Mouse (Mus musculus): Measurements from ENCODE around the gene Rack1.

The Rack1 gene

GRCm38 (mm10) chr11:48793184-48793583 is 6.9 kb upstream of the Rack1 start:
- in situ Hi-C loops (cut with MboI; ENCODE audit: low sequenced_read_pairs) = loop anchor here (5.0 kb wide), 1 partner anchor 59 kb away; no protein-coding TSS in a partner anchor

- in situ Hi-C loops (cut with MboI; ENCODE audit: low sequenced_read_pairs) = no loop called here
These were observed 4.9 kb upstream of the Rack1 start for GRCm38 (mm10) chr11:48795221-48795620.

GRCm38 (mm10) chr11:48796290-48796689 is 3.8 kb upstream of the Rack1 start:
- in situ Hi-C loops (cut with MboI; ENCODE audit: low sequenced_read_pairs) = no loop called here

GRCm38 (mm10) chr11:48797287-48797686 is 2.8 kb upstream of the Rack1 start:
- in situ Hi-C loops (cut with MboI; ENCODE audit: low sequenced_read_pairs) = no loop called here

- in situ Hi-C loops (cut with MboI; ENCODE audit: low sequenced_read_pairs) = no loop called here
These were observed 1.8 kb upstream of the Rack1 start for GRCm38 (mm10) chr11:48798308-48798707.

- in situ Hi-C loops (cut with MboI; ENCODE audit: low sequenced_read_pairs) = no loop called here
These were observed 880 bp upstream of the Rack1 start for GRCm38 (mm10) chr11:48798984-48799920.

- in situ Hi-C loops (cut with MboI; ENCODE audit: low sequenced_read_pairs) = no loop called here
These were observed 2.0 kb downstream of the Rack1 start for GRCm38 (mm10) chr11:48801831-48802772.

GRCm38 (mm10) chr11:48803988-48804387 is 3.9 kb downstream of the Rack1 start:
- in situ Hi-C loops (cut with MboI; ENCODE audit: low sequenced_read_pairs) = no loop called here

- in situ Hi-C loops (cut with MboI; ENCODE audit: low sequenced_read_pairs) = no loop called here
These were observed 4.8 kb downstream of the Rack1 start for GRCm38 (mm10) chr11:48804922-48805321.

GRCm38 (mm10) chr11:48806856-48807562 is 6.9 kb downstream of the Rack1 start:
- in situ Hi-C loops (cut with MboI; ENCODE audit: low sequenced_read_pairs) = no loop called here

GRCm38 (mm10) chr11:48807563-48808303 is 7.6 kb downstream of the Rack1 start:
- in situ Hi-C loops (cut with MboI; ENCODE audit: low sequenced_read_pairs) = no loop called here

- in situ Hi-C loops (cut with MboI; ENCODE audit: low sequenced_read_pairs) = no loop called here
These were observed 8.1 kb downstream of the Rack1 start for GRCm38 (mm10) chr11:48808304-48808646.

- in situ Hi-C loops (cut with MboI; ENCODE audit: low sequenced_read_pairs) = no loop called here
These were observed 8.8 kb downstream of the Rack1 start for GRCm38 (mm10) chr11:48808737-48809433.

- in situ Hi-C loops (cut with MboI; ENCODE audit: low sequenced_read_pairs) = no loop called here
These were observed 9.3 kb downstream of the Rack1 start for GRCm38 (mm10) chr11:48809434-48809830.

- in situ Hi-C loops (cut with MboI; ENCODE audit: low sequenced_read_pairs) = no loop called here
These were observed 10.0 kb downstream of the Rack1 start for GRCm38 (mm10) chr11:48810142-48810541.

GRCm38 (mm10) chr11:48813782-48814181 is 13.7 kb downstream of the Rack1 start:
- in situ Hi-C loops (cut with MboI; ENCODE audit: low sequenced_read_pairs) = no loop called here

GRCm38 (mm10) chr11:48815851-48816250 is 15.7 kb downstream of the Rack1 start:
- in situ Hi-C loops (cut with MboI; ENCODE audit: low sequenced_read_pairs) = no loop called here

GRCm38 (mm10) chr11:48816281-48816781 is 16.2 kb downstream of the Rack1 start:
- in situ Hi-C loops (cut with MboI; ENCODE audit: low sequenced_read_pairs) = no loop called here
